Mouse (Mus musculus) limb, embryonic 15.5 days (tissue): ENCODE measurements around the gene Ube2s. TPM values are rescaled to one million over a fixed set of nuclear protein-coding genes. Genes with fewer than 3 reads are reported as not detected.
A peak's percentile ranks its signal among the peaks of the same experiment; 100 is the strongest.
"Not testable (repeated sequence)": the region's sequence is repeated elsewhere in the genome, so short reads cannot be mapped to it uniquely, and the experiment has no call there.

Experiments used
- ATAC-seq: fragments of 200-750 bp; cut with Nextera tagmentation; 2 replicates; pipeline ENCODE4 v1.8.0; 2017; ENCODE audit warnings: low read depth, moderate TSS enrichment; ENCODE audit not compliant: insufficient number of reproducible peaks, low FRiP score, low TSS enrichment
- H3K27ac ChIP-seq: fragments of 300-500 bp; sonication (generic); 2 replicates; pipeline ENCODE4 v1.5.1; 2015; ENCODE audit warnings: moderate library complexity, mild to moderate bottlenecking, inconsistent platforms
- H3K27me3 ChIP-seq: fragments of 300-500 bp; sonication (generic); 2 replicates; pipeline ENCODE4 v1.6.1; 2015; ENCODE audit warnings: inconsistent platforms
- H3K36me3 ChIP-seq: fragments of 300-500 bp; sonication (generic); 2 replicates; pipeline ENCODE4 v1.6.1; 2015; ENCODE audit warnings: inconsistent platforms
- H3K4me1 ChIP-seq: fragments of 300-500 bp; sonication (generic); 2 replicates; pipeline ENCODE4 v1.6.1; 2015; ENCODE audit warnings: inconsistent platforms
- H3K4me2 ChIP-seq: fragments of 300-500 bp; sonication (generic); 2 replicates; pipeline ENCODE4 v1.6.1; 2015; ENCODE audit warnings: mild to moderate bottlenecking, inconsistent platforms
- H3K4me3 ChIP-seq: fragments of 300-500 bp; sonication (generic); 2 replicates; pipeline ENCODE4 v1.5.1; 2015; ENCODE audit warnings: mild to moderate bottlenecking, inconsistent platforms
- H3K9ac ChIP-seq: fragments of 300-500 bp; sonication (generic); 2 replicates; pipeline ENCODE4 v1.6.1; 2015; ENCODE audit warnings: inconsistent platforms
- H3K9me3 ChIP-seq: fragments of 300-500 bp; sonication (generic); 2 replicates; pipeline ENCODE4 v1.6.1; 2016; ENCODE audit warnings: inconsistent platforms
- WGBS: fragments of 180-500 bp; shearing (Covaris S2); methylation state at CpG from one replicate; pipeline ENCODE4 v1.1.7; 2015; 5-methylcytosine and 5-hydroxymethylcytosine counted together
- polyA plus RNA-seq: library from polyadenylated mRNA; unstranded; fragments of >200 nt; fragmentation: Nextera tagmentation; extraction: Ambion mirVana; gene quantifications from 2 replicates; pipeline ENCODE4 v1.2.1, GENCODE M21; 2015

Ube2s gene
- polyA plus RNA-seq, 1 experiment from 2014 or later, result 282 TPM

- Histone ChIP-seq H3K36me3 (peaks cover 19% of the 10 kb centered on the region), H3K9me3 (no peaks in the 10 kb centered on the region), H3K9ac (0 out of 2 replicates have a peak overlapping the region, but pooled peaks have one; percentile 29), H3K4me3 (peak overlapping the region; percentile 98), H3K4me1 (peaks cover 25% of the 10 kb centered on the region), H3K27me3 (no peaks in the 10 kb centered on the region), H3K4me2 (peak overlapping the region; percentile 65), H3K27ac (peak overlapping the region; percentile 99)
- WGBS, result 28% methylated on average over 8 of the region's 8 CpGs
- ATAC-seq, result no peak
These were observed 858 bp upstream of the Ube2s start for GRCm38 (mm10) chr7:4813105-4813791.

GRCm38 (mm10) chr7:4811842-4812302 is 518 bp downstream of the Ube2s start:
- H3K4me1 ChIP-seq, result peaks cover 25% of the 10 kb centered on the region
- H3K4me2 ChIP-seq, result peak overlapping the region; percentile 65
- H3K9me3 ChIP-seq, result no peaks in the 10 kb centered on the region
- no peaks in the 10 kb centered on the region for H3K27me3 ChIP-seq
- ATAC-seq, result no peak
- H3K9ac ChIP-seq, result peak overlapping the region; percentile 97
- H3K4me3 ChIP-seq, result peak overlapping the region; percentile 98
- under 1% methylated on average over 35 of the region's 36 CpGs for WGBS
- peaks cover 28% of the 10 kb centered on the region for H3K36me3 ChIP-seq
- H3K27ac ChIP-seq, result peak overlapping the region; percentile 99

GRCm38 (mm10) chr7:4811131-4811530 is 1.3 kb downstream of the Ube2s start:
- peak overlapping the region; percentile 97 for H3K9ac ChIP-seq
- peaks cover 25% of the 10 kb centered on the region for H3K4me1 ChIP-seq
- H3K9me3 ChIP-seq, H3K27ac ChIP-seq, ATAC-seq, H3K27me3 ChIP-seq: not testable (repeated sequence)
- H3K36me3 ChIP-seq, result peaks cover 36% of the 10 kb centered on the region
- peak overlapping the region; percentile 65 for H3K4me2 ChIP-seq
- peak overlapping the region; percentile 98 for H3K4me3 ChIP-seq
- 30% methylated on average over 10 of the region's 10 CpGs for WGBS

- Histone ChIP-seq H3K9ac (no peak overlapping the region), H3K4me3 (no peak overlapping the region), H3K36me3 (peaks cover 53% of the 10 kb centered on the region), H3K27ac (no peak overlapping the region), H3K4me2 (no peak overlapping the region), H3K9me3 (no peaks in the 10 kb centered on the region), H3K4me1 (peaks cover 19% of the 10 kb centered on the region), H3K27me3 (no peaks in the 10 kb centered on the region)
- no peak for ATAC-seq
- 84% methylated on average over 7 of the region's 7 CpGs for WGBS
These were observed 5.7 kb downstream of the Ube2s start for GRCm38 (mm10) chr7:4806716-4807115.

- Histone ChIP-seq H3K9me3 (no peaks in the 10 kb centered on the region), H3K4me1 (no peaks in the 10 kb centered on the region), H3K4me3 (no peak overlapping the region), H3K36me3 (peaks cover 33% of the 10 kb centered on the region), H3K27ac (no peak overlapping the region), H3K27me3 (no peaks in the 10 kb centered on the region), H3K4me2 (no peak overlapping the region), H3K9ac (no peak overlapping the region)
- ATAC-seq, result no peak
These were observed 10.1 kb downstream of the Ube2s start for GRCm38 (mm10) chr7:4802247-4802646.

GRCm38 (mm10) chr7:4795767-4796433 is 16.5 kb downstream of the Ube2s start:
- WGBS, result 70% methylated on average over 7 of the region's 7 CpGs
- Histone ChIP-seq H3K4me3 (no peak overlapping the region), H3K9ac (no peak overlapping the region), H3K9me3 (no peaks in the 10 kb centered on the region), H3K4me1 (peaks cover 12% of the 10 kb centered on the region; the same call in 1 of the 2 replicates), H3K27ac (no peak overlapping the region), H3K4me2 (no peak overlapping the region), H3K36me3 (peaks cover 37% of the 10 kb centered on the region), H3K27me3 (no peaks in the 10 kb centered on the region)
- ATAC-seq, result no peak

GRCm38 (mm10) chr7:4794631-4795168 is 17.7 kb downstream of the Ube2s start:
- Histone ChIP-seq H3K27me3 (no peaks in the 10 kb centered on the region), H3K4me3 (peak overlapping the region; percentile 76; the same call in 1 of the 2 replicates), H3K9me3 (no peaks in the 10 kb centered on the region), H3K9ac (no peak overlapping the region), H3K4me2 (peak overlapping the region; percentile 60), H3K4me1 (peaks cover 14% of the 10 kb centered on the region), H3K27ac (no peak overlapping the region), H3K36me3 (peaks cover 37% of the 10 kb centered on the region)
- no peak for ATAC-seq
- WGBS, result 92% methylated on average over 3 of the region's 3 CpGs

GRCm38 (mm10) chr7:4793674-4794073 is 18.7 kb downstream of the Ube2s start:
- no peak for ATAC-seq

GRCm38 (mm10) chr7:4793248-4793647 is 19.1 kb downstream of the Ube2s start:
- Histone ChIP-seq H3K4me3 (peak overlapping the region; percentile 76), H3K36me3 (peaks cover 37% of the 10 kb centered on the region), H3K4me1 (peaks cover 27% of the 10 kb centered on the region), H3K27ac (peak overlapping the region; percentile 98), H3K4me2 (peak overlapping the region; percentile 60), H3K9ac (peak overlapping the region; percentile 81)
- H3K27me3 ChIP-seq, H3K9me3 ChIP-seq, ATAC-seq: not testable (repeated sequence)
- under 1% methylated on average over 31 of the region's 31 CpGs for WGBS

More at GRCm38 (mm10) chr7:4793674-4794073, 18.7 kb downstream of the Ube2s start:
- peaks cover 23% of the 10 kb centered on the region for H3K4me1 ChIP-seq
- H3K9ac ChIP-seq, result peak overlapping the region; percentile 81
- H3K27me3 ChIP-seq, result no peaks in the 10 kb centered on the region
- peak overlapping the region; percentile 60 for H3K4me2 ChIP-seq
- H3K9me3 ChIP-seq, result no peaks in the 10 kb centered on the region
- H3K27ac ChIP-seq, result peak overlapping the region; percentile 98; the same call in 1 of the 2 replicates
- WGBS, result 37% methylated on average over 4 of the region's 4 CpGs
- peaks cover 37% of the 10 kb centered on the region for H3K36me3 ChIP-seq
- peak overlapping the region; percentile 76 for H3K4me3 ChIP-seq

GRCm38 (mm10) chr7:4792278-4793212 is 19.8 kb downstream of the Ube2s start, which contains the start of gene Rpl28:
Gene Rpl28 (plus strand): TSS chr7:4792874.
- peak within 1 kb of the TSS; percentile 76 for H3K4me3 ChIP-seq
- 2% methylated on average over 54 of the region's 54 CpGs for WGBS
- H3K36me3 ChIP-seq, result peaks cover 35% of the 10 kb centered on the region

GRCm38 (mm10) chr7:4789436-4789935 is 22.9 kb downstream of the Ube2s start, which contains the start of gene Tmem238:
Gene Tmem238 (minus strand): TSS chr7:4789656.
- H3K36me3 ChIP-seq, result peaks cover 10% of the 10 kb centered on the region
- H3K4me1 ChIP-seq, result peaks cover 24% of the 10 kb centered on the region
- H3K9me3 ChIP-seq, result no peaks in the 10 kb centered on the region
- peak within 1 kb of the TSS; percentile 82 for H3K27ac ChIP-seq
- H3K4me2 ChIP-seq, result peak within 1 kb of the TSS; percentile 89
- no peak for ATAC-seq
- WGBS, result 7% methylated on average over 39 of the region's 40 CpGs
- peak within 1 kb of the TSS; percentile 76 for H3K9ac ChIP-seq
- no peaks in the 10 kb centered on the region for H3K27me3 ChIP-seq
- peak within 1 kb of the TSS; percentile 63 for H3K4me3 ChIP-seq

More at GRCm38 (mm10) chr7:4792278-4793212, 19.8 kb downstream of the Ube2s start, which contains the start of gene Rpl28:
- peak within 1 kb of the TSS; percentile 81 for H3K9ac ChIP-seq
- H3K9me3 ChIP-seq, result no peaks in the 10 kb centered on the region
- ATAC-seq, result peak; percentile 88
- peaks cover 28% of the 10 kb centered on the region for H3K4me1 ChIP-seq
- H3K4me2 ChIP-seq, result peak within 1 kb of the TSS; percentile 60
- peak within 1 kb of the TSS; percentile 98 for H3K27ac ChIP-seq
- H3K27me3 ChIP-seq, result no peaks in the 10 kb centered on the region
